Mouse (Mus musculus) adrenal gland, adult 18-20 months (tissue): ENCODE data around the gene Nsa2. TPM values are rescaled to one million over a fixed set of nuclear protein-coding genes. Genes with fewer than 3 reads are reported as not detected.
"Not testable (repeated sequence)": the region's sequence is repeated elsewhere in the genome, so short reads cannot be mapped to it uniquely, and the experiment has no call there.

Experiments
- DNase-seq, 2 experiments: peaks; one replicate each; pipeline ENCODE4 v3.0.0; 2021 to 2022; ENCODE audit warnings: low spot score in 2 of 2
- long read RNA-seq, 2 experiments: library from polyadenylated mRNA; stranded (forward); transcript quantifications; one replicate each; pipeline ENCODE4 v2.0.0; 2021
- total RNA-seq, 2 experiments: library from RNA; stranded (reverse); gene quantifications; 1 replicate in 1 of 2; 2 replicates in 1 of 2; pipeline ENCODE4 v1.2.3; 2021

Gene Nsa2
- total RNA-seq: 10 to 100 TPM; 58.5 to 69.6 TPM
- long read RNA-seq, experiment 1, transcript Nsa2-201 (6 exons, 2,700 nt): major isoform, 9 of 11 reads
- long read RNA-seq, experiment 1, partial matches to known transcripts: 1 of 11 reads
- long read RNA-seq, experiment 1, other reads (novel, unspliced or antisense): 1 of 11 reads
- long read RNA-seq, experiment 2, transcript Nsa2-201 (6 exons, 2,700 nt): major isoform, 11 of 18 reads
- long read RNA-seq, experiment 2, partial matches to known transcripts: 4 of 18 reads
- long read RNA-seq, experiment 2, other reads (novel, unspliced or antisense): 3 of 18 reads

DNA sequence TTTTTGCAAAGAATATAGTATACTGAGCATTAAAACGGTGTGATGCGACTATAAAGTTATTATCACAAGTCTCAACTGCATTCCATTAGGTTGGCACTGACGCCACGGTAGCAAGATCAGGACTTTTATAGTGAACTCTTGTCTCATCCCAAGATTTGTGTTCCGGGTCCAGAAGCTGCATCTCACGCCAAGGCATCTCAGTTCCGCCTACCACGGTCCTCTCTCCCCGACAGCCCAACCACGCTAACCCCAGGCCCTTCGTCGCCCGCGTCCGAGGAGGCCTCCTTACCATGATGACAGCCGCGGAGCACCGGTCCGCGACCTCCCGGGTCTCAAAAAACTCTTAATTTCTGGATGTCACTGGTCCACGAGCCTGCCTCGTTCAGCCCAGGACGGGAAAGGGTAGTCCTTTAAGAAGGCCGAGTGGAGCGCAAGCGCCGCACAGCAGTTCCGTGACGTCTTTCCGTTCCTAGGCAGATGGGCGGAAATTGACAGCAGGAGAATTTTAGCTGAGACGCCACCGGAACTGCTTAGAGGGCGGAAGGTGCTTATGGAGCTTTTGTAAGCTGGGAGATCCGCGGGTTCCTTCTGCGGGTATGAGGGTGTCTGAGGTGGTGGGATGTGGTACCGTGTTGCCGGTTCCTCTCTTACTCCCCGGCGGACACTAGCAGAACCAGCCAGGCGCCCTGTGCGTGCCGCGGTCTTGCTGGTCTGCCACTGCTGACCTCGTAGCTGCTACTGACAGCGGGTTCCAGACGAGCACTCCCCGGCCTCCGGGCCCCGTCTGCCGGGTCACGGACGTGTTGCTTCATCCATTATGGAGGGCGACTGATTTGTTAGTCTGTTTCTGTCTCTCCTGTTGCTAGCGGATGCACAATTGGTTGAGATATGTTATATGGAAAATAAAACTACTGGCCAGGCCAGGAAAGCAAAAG, at the start of gene Nsa2, which contains the start of gene Gfm2:
Gene Nsa2 (minus strand): TSS at position 472 of the 935 bp plus-strand sequence.
Gene Gfm2 (plus strand): TSS at position 472 of the 935 bp plus-strand sequence.
- peak; percentile 76 for DNase-seq

- no peak for DNase-seq
Measured at GRCm38 (mm10) chr13:97186346-97186745, 48.6 kb upstream of the Nsa2 start.

- no peak for DNase-seq
Measured at GRCm38 (mm10) chr13:97184656-97185055, 46.9 kb upstream of the Nsa2 start.

DNA sequence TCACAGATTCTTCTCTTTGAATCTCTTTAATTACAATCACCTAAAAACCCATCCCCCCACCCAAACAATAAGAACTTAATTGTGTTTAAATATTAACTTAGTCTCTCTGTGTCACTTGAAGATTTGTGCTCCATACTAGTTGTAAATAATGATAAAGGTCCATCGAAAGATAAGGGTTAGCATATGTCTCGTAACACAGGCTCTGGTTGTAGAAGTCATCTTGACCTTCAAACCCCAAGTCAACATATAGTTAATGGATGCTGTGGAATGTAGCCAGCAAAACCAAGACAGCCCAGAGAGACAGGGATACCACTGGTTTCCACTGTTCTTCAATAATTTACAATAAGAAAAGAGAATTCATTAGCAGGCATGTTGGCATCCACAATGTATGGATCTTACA, 46.4 kb upstream of the Nsa2 start:
- DNase-seq: no peak

GRCm38 (mm10) chr13:97182821-97183220, 45.1 kb upstream of the Nsa2 start:
- no peak for DNase-seq

- no peak for DNase-seq
Measured at GRCm38 (mm10) chr13:97180113-97180828, 42.5 kb upstream of the Nsa2 start.

DNA sequence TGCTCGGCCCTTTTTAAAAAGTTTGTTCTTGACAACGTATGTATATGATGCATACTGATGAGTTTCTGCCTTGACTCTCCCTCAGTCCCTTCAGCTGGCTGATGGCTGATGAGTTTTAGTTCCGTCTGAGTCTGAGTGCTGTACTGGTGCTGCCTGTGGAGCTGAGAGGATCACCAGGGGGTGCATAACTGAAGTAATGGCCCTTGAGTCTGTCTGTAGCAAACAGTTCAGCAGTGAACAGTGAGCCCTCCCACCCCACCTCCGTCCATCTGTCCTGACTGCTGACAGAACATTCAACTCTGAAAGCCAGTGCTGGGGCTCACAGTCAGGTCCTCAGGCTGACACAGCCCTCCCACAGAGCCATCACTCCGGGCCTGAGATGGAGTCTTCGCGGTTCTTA, 41.2 kb upstream of the Nsa2 start:
- DNase-seq: no peak

DNA sequence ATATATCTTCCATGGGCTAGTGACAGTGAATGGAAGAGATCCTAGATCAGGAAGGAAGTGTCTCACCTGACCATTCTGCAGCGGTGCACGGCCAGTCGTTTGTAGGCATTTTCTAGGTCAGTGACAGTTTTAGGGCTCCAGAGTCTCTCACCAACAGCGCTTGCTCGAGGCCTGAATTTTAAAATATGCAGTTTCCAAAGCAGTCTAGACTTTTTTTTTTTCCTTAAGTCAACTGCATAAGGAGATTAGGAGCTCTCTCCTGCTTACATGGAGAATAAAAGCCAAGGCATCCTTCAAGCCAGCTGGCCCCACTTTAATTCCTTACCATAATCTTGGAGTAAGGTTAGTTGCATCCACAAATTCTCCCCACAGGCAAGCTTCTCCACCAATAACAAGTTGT, 39.0 kb upstream of the Nsa2 start:
- DNase-seq: no peak

- no peak for DNase-seq
Measured at GRCm38 (mm10) chr13:97175520-97176264, 38.0 kb upstream of the Nsa2 start.

DNA sequence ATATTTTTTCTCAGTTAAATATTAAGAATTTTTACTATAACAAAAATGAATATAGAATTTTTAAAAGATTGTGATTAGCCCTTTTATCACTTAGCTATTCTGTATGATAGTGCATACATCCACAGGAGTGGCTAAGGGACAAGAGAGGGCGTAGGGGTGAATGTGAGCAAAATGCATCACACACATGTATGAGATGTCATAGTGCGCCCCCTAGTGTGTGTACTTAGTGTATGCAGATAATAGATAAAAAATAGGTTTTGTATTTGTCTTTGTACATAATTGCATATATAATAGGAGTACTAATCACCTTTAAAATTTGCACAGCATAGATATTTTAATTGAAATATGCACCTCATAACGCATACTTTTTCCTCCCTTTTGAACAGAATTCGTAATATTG, 8.1 kb upstream of the Nsa2 start:
- DNase-seq: peak; percentile 32 to 34

DNA sequence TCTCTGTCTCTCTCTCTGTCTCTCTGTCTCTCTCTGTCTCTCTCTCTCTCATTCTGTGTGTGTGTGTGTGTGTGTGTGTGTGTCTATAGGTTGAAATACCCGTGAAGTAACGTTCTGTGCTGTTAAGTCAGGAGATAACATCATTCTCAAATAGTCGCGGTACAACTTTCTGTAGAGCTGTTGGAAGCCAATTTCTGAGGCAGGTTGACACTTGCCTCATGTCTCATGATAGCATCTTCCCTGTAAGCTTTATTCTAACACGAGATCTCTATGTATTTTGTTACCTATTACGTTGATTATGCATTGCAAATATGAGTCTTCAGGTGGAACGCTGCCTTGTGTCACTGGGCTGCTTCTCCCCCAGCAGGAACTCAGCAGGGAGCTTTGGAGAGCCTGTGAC, 4.6 kb upstream of the Nsa2 start:
- no peak for DNase-seq

DNA sequence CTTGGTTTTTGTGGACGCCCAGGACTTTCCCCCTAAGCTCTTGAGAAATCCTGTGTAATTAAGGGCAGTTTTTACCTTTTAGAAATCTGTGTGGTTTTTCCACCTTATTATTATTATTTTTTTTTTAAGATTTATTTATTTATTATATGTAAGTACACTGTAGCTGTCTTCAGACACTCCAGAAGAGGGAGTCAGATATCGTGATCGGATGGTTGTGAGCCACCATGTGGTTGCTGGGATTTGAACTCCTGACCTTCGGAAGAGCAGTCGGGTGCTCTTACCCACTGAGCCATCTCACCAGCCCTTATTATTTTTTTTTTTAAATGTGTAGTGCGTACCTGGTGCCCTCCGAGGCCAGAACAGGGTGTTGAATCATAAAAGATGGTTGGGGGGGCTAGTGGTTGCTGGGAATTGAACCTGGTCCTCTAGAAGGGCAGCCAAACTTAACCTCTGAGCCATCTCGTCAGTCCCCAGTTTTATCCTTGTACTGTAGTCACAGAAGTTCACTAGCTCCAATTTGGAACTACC, 731 bp upstream of the Nsa2 start:
- DNase-seq: not testable (repeated sequence)

- not testable (repeated sequence) for DNase-seq
Measured at GRCm38 (mm10) chr13:97130413-97130812, 7.3 kb downstream of the Nsa2 start.

GRCm38 (mm10) chr13:97129654-97130053, 8.1 kb downstream of the Nsa2 start:
- DNase-seq: not testable (repeated sequence)

DNA sequence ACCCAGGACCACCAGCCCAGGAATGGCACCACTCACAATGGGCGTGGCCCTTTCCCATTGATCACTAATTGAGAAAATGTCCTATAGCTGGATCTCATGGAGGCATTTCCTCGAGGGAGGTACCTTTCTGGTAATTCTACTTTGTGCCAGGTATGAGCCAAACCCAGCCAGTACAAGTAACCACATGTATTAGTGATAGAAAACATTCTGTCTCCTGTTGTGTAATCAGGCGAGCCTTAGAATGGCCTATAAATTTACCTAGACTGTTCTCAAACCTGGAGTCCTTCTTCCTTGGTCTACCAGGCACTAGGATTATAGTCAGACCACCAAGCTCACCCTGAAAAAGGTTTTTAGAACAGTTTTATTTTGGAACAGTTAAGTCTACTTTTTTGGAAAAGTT, 16.4 kb downstream of the Nsa2 start:
- no peak for DNase-seq

GRCm38 (mm10) chr13:97109046-97109445, 28.7 kb downstream of the Nsa2 start:
- no peak for DNase-seq

- DNase-seq: not testable (repeated sequence)
Measured at GRCm38 (mm10) chr13:97107721-97108120, 30.0 kb downstream of the Nsa2 start.

GRCm38 (mm10) chr13:97104996-97105395, 32.7 kb downstream of the Nsa2 start:
- DNase-seq: no peak

GRCm38 (mm10) chr13:97099187-97099852, 38.4 kb downstream of the Nsa2 start, which contains the start of gene Gm6169:
Gene Gm6169, minus strand, starts transcription at chr13:97099237.
- DNase-seq: peak in 1 of 2 experiments; percentile 22

- no peak for DNase-seq
Measured at GRCm38 (mm10) chr13:97095726-97096125, 42.0 kb downstream of the Nsa2 start.
